Mouse (Mus musculus) 416B (cell line): ENCODE results near the gene Maml2.
A peak's percentile ranks its signal among the peaks of the same experiment; 100 is the strongest.

Source experiments
- DNase-seq: peaks from one replicate; pipeline ENCODE4 v3.0.0; 2011; ENCODE audit warnings: low read depth

Gene Maml2

DNA sequence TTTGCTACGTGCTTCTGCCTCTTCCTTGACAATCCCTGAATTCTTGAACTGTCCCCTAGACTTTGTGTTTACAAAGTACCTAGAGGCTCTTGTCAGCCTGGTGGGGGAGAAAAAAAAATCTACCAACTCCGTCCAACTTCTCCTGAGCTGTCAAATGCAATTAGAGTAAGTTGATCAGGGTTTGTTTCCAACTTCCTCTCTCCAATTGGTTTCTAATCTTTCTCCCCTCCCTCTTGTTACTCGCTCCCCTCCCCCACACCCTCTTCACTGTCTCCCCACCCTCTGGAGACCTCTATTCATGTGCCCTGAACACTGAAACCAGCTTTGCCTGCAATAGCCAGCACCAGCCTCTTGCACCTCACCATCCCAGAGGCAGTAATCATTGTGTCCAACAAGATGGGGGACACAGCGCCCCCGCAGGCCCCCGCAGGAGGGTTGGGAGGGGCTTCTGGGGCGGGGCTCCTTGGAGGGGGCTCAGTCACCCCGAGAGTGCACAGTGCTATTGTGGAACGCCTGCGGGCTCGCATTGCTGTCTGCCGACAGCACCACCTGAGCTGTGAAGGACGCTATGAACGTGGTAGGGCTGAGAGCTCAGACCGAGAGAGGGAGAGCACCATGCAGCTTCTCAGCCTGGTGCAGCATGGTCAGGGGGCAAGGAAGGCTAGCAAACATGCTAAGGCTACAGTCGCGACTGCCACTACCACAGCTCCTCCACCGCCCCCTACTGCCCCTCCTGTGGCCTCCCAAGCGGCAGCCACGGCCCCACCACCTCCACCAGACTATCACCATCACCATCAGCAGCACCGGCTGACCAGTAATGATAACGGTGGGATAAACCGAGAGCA, at the start of gene Maml2:
Gene Maml2 (plus strand): TSS at position 290 of the 845 bp plus-strand sequence.
- peak; percentile 75 for DNase-seq

DNA sequence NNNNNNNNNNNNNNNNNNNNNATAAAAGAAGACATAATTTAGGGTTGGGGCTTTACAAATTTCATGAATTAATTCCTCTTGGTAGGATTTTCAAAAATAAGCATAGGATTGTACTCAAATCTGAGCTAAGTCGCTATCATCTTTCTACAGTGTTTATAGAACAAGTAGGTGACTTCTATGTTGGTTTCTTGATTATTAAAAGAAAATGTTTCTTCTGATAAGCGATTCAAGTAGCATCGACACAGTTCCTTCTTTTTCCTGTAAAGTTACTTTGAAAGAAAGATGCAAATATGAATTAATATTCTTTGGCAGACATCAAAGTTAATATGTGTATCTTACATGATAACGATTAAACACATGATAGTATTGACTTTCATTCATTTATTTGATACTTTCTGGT, 49.7 kb upstream of the Maml2 start:
- no peak for DNase-seq

DNA sequence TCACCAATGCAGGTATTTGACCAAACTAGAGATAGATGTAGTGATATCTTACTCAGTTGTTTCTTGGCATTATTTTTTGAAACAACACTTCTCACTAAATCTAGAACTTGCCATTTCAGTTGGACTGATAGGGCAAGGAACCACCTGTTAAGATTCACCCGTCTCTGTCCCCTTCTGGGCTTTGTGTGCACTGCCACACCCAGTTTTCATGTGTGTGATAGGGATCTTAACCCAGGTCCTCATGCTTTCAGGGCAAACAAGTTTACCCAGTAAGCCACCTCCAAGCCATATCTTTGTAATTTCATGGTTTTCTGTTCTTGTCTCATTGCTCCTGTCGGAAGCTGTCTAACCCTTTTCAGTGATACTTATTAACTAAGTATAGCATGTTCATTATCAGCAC, 46.5 kb upstream of the Maml2 start:
- no peak for DNase-seq

DNA sequence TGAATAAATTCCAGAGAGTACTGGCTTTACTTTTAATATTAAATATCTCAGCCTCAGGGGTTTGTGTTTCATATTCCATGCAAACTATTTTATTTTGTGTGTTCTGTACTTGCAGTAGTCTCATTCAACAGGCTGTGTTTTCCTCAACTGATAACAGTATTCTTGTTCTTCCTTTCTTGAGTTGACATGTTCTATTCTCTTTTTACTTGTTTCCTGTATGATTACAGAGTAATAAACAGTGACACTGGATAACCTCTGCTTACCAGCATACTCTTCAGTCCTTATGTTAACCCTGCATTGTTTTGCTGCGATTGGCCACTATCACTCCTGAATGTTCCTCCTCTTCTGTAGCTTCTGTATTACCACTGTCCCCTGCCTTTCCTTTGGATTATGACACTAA, 41.0 kb upstream of the Maml2 start:
- no peak for DNase-seq

DNA sequence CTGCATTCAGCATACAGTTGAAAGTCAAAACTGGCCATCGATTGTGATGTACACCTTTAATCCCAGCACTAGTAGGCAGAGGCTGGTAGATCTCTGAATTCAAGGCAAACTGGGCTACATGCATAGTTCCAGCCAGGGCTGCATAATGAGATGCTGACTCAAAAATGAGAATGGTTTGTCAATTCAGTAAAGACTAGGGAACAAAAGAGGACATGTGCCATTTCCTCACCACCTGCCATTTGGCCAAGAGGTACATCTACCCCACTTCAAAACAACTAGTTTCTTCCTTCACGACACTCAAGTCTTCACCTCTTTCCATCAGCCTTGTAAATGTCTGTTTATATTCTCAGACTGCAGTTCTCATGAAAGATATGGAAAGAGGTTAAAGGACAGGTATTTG, 39.6 kb upstream of the Maml2 start:
- DNase-seq: no peak

DNA sequence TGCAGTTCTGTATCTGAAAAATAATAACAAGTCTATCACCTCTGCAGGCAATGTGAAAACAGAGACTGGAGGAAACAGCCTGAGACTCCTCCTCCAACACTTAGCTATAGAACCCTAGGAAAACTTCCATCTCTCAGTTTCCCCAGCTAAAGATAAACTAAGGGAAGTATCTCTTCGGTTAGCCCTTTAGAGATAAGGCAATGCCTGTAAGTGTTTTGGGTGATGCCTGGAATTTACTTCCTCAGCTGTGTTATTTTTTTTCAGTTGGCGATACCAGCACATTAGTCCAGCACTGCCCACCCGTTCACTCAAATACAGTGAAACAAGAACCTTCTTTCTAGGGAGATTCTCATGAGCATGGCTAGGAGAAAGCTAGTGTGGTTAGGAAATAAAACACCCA, 36.8 kb upstream of the Maml2 start:
- no peak for DNase-seq

DNA sequence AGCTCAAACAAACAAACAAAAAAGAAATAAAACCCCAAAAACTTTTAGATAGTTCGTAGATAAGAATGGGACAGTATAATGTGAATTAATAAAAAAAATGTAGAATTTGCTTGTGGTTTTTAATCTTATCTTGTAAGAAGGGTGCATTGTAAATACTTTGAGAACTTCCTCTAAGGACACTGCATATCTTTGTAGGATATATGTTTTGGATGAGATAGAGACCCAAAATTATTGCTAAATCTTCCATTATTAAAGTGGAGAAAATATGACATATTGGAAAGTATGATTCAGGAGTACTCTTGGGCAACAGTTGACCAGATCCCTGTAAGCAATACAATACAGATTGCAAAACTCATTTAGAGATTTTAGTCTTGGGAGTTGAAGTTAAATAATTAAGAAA, 24.5 kb upstream of the Maml2 start:
- peak; percentile 76 for DNase-seq

DNA sequence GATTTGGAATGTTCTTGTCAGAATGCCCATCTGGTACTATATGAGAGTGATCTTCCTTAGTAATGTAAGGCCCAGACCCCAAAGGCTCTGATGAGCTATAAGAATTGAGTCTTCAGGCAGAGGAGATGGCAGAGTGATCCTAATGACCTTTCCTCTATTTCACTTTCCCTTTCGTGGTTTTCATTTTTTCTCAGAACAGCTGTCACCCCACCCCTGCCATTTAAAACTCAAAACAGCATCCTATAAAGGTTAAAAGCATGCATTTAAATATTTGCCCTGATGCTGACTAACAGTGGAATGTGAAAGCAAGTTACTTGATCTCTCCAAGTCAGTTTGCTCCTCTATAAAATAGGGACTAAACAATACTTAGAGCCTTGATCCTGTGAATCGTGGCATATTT, 10.3 kb upstream of the Maml2 start:
- no peak for DNase-seq

DNA sequence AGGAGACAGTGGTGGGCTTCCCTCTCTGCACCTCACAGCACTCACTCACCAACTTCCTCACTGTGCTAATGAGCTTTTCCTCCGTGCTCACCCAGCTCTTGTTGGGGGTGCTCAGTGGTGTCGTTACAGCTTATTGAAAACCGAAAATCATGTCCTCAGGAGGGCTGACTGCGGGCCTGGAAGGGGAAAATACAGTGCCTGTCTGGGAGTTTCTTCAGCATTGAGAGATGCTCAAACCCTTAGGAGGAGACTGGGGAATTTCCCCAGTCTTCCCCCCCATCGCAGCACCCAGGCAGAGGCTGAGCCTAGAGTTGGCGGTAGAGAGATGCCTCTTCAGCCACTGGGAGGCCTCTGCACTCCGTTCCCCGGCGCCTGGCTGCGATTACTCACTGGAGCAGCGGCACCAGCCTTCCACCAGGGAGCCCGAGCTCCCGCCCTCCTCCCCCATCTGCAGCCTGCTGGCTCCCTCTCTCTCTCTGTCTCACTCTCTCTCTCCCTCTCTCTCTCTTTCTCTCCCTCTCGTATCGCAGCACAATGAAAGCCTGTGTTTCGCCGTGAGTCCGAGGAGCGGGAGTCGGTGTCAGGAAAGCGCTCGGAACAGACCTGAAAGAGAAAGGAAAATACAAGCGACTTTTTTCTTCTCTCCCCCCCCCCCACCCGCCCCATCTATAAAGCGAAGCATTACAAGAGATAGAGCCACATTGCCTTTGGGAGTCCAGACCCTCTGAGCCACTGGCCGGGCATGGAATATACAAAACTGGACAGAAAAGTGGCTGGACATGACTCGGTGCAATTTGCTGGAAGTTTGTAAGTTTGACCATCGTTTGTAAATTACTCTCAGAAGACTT, 1.3 kb upstream of the Maml2 start:
- peak; percentile 85 for DNase-seq

DNA sequence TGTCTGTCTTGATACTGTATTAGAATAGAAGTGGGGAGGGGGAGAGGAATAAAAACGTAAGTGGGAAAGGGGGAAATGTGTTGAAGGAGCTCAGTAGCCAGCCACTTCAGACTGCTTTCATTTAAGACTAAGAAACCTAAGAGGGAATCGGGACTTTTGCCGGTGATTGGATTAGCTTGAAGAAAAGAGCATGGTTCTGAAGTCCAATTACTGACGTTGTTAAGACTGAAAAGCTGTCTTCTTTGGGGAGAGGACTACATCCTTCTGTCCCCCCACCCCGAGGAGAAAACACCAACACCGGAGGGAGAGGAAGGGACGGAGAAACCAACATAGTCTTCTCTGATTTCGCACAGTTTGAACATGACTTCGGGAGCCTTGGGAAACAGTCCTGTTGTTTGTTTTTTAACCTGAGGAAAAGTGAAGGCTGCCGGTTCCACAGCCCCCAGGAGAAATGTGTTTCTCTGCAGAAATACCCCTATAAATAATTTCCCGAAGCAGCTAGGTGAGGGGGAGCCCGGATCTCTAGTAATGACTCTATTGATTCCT, 562 bp upstream of the Maml2 start:
- DNase-seq: peak; percentile 44

DNA sequence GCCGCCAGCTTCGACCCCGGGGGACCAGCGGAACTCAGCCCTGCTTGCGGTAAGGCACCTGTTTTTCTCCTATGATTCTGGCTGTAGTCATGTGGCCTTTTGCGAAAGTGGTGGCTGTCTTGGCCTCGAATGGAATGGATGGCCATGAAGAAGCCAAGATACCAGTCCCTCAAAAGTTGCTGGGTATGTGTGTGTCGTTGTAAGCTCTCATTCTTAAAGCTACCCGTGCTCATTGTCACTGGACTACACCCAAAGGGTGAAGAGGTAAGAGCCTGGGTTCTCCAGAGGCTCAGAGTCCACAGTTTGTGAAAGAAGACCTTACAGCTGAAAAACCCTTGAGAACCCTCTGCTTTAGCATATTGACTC, 739 bp downstream of the Maml2 start:
- DNase-seq: no peak

DNA sequence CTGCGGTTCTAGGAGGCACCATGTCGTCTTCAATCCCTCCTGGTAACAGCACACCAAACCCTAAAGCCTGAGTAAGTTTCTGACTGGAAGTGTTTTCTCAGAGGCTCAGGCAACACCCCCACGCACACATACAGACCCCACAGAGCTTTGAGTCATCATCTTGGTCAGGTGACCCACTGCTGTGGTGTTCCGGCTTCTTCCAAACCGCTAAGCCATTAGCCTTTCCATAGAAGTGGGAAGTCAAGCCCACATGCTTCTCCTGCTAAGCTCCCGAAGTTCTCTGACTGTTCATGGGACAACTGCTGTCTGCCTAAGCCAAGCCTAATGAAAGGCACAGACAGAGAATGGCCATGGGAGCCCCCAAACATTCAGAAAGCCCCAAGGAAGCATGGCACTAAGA, 1.4 kb downstream of the Maml2 start:
- no peak for DNase-seq

DNA sequence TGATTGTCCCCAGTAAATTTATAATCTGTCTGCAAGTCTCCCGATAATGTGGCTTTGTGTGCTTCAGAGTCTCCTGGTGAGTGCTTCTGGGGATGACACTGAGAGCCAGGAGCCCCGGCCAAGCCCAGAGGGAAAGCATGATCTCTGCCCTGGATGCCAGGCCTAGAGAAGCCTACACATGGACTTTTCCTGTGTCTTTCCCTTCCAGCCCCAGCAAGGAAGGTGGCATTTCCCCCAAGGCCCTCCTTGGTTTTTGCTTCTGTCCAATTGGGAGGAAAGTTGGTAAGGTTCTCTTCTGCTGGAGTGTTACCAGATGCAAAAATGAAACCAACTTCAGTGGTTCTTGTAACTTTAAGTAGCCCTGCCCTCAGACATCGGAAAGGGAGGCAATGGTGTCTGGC, 2.3 kb downstream of the Maml2 start:
- DNase-seq: peak; percentile 35

DNA sequence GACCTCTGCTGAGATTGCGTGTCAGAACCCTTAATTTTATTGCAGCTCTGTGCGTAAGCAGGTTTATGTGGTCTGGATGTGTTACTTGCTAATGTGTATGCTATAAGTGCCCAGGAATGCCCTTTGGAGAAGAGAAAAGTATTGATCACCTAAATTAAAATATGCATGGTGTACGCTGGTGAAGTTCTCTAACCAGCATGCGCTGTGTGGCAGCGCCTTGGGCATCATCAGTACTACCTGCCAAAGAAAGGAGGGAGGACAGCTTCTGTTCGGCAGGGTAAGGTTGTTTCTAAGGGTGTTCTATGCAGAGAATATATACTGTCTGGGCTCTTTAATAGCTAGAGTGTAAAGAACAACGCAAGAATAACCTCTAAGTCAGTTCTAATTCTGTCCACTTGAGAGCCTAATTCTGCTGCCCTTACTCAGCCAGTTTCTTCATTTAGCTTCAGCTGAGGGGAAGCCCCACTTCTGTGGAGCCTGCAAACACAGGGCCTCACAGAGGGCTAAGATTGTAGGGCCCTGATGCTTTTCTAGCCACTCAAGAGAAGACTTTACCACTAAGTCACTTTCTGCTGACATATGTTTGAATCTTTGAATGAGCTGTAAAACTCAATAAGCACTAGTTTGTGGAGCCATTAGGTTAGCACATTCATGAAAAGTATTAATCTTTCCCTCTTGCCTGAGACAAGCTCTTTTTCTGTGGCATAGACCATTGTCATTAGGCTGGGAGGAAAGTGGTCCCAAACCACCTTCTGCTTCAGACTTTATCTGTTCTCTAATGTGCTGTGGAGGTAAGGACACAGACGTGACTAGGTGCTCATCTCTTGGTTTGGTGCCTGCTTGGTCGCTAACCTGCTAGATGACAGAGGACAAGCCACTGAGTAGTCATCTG, 3.4 kb downstream of the Maml2 start:
- no peak for DNase-seq

DNA sequence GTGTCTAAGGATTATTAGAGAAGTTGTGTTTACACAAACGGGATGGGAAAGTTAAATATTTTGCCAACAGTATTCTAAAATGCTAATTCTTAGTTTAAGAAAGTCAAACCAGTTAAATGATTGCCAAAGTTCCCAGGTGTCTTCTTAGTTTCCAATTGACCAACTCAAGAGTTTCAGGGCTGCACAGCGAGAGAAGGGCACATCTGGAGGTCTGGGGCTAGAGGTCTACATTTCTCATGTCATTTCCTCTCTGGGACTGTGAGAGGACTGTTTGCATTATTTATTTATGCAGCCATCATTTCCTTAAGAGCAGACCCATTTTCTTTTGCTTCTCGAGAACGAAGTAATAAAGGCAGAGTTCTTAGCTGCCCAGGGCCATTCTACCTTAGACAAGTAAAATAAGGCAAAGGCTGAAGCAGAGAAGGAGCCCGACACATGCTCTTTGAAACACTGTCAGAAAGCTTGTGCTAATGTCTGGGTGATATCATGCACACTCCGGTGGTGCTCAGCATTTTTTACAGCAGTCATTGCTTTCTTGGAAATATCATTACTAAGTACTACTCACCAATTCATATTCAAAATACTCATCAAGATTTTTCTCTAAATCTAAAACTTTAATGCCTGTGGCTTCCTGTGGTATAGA, 4.5 kb downstream of the Maml2 start:
- DNase-seq: no peak

DNA sequence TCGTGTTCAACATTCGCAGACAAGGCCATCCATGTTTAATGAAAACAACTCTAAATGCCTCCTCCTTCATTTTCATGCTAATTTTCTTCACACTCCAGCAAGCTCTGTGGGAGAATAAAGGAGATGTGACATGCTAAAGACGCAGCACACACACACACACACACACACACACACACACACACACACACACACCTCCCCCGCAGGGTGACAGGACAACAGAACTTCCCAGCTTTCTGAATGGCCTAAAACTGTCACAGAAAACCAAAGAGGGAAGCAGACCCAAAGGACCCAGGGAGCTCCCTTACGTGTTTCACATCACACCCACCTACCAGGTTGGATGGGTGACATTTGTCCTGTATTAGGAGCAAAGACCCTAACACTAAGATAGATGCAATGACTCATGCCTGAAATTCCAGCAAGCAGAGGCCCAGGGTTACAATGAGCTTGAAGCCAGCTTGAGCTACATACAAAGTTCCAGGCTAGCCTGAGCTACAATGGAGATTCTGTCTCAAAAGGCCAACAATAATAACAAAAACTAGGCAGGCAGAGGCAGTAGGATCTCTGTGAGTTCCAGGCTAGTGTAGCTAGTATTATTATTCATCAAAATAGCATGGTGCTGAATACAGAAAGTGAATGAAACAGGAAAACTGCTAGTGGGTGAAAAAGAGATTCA, 5.5 kb downstream of the Maml2 start:
- no peak for DNase-seq

DNA sequence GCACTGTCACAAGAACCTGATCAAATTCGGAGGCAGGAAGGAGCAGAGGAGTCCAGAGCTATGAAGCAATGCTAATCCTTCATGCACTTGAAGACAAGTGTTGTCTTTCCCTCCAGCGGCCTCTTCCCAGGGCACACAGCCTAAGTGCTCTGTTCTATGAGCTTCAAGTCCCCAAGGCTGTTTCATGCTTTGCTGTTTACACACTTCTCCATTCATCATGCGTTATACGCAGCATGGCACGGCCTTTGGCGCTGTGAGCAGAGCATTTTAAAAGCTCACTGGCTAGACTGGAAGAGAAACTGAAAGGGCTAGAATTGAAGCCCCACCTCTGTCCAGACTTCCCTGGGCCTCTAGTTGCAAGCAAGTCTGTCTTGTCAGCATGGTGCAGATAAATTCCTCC, 6.2 kb downstream of the Maml2 start:
- DNase-seq: peak; percentile 18

DNA sequence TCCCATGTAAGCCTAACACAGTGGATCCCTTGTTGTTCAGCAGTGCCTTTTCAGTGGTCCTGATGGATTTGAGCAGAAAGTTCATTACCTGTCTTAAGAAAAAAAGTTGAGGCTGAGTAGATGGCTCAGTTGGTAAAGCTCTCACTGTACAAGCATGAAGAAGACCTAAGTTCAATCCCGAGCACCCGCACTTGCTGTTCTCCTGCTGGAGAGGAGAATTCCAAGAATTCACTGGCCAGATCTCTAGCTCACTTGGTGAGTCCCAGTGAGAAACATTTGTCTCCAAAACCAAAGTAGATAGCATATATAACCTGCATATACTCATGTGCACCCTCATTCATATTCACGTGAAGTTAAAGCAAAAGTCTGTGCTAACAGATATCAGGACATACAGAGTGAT, 8.7 kb downstream of the Maml2 start:
- DNase-seq: no peak

DNA sequence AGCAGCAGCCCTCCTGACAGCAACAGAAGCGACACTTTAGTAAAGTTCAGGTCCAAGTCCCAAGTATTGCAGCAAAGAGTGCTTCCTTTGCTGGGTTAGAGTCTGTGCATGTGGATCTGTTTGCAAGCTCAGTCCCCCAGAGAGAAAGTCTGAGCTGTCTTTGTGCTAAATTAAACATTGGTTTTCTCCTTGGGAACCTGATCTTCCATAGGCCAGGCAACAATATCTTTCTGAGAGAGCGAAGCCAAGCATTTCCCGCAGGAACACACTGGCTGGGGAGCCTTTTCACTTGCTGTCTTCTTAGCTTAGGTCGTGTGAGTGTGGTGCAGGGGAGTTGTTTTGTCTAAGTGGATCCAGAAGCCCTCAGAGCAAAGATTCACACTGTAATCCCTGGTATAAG, 9.5 kb downstream of the Maml2 start:
- no peak for DNase-seq

DNA sequence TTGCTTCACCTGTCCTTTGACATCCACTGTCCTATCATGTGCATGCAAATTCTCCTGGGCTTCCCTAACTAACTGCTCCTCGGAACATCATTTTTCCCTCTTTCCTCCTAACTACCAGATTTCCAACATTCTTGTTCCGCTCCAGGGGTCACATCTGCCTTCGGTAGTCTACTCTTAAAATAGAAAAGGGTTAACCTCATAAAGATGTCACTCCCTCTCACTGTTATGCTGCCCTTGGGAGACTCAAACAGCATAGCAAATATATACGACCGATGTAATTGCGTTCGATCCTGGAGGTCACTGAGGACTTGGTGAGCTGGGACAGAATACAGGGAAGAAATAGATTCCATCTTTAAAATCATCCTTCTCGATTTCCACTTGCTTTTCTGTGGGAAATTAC, 11.0 kb downstream of the Maml2 start:
- DNase-seq: no peak

DNA sequence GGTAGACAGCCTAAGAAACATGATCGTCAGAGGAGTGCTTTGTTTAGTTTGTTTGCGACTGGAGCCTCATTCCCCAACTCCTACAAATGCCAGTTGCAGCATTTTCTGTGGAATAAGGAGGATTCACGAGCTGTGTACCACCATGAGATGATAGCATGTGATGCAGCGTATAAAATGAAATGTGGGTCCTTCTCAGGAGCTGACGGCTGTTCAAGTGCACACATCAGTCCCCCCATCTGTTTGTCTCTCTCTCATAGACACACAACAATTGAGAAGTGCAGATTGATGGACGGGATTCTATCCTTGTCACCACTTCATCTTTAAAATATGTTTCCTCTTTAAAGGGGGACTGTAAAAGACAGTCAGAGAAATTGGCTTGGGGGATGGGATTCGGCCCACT, 12.1 kb downstream of the Maml2 start:
- no peak for DNase-seq
